Mouse (Mus musculus): ENCODE results near the gene Gm10309.

DNA sequence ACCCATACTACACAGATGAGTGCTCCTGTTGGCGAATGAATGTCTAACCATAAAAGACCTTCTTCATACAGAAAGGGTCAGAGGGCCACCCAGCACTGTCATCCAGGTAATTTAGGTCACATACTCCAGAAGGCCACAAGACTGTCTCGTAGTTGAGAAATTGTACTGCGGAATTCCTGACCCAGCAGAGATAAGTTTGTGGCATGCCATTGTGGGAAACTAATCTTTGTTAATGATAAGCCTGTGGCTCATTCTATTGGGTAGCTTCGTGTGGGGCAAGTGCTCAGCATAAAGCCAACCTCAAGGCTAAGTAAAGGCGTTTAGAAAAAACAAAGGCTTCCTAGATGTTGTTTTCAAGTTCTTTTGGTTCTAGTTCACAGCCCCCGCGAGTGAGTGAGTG, 12.7 kb downstream of the Gm10309 start:
- TF ChIP-seq EP300 (IDR thresholded peaks at IDR 0.05; ENCODE audit: insufficient read depth, low read depth, low read length) (no peak), CTCF (IDR thresholded peaks at IDR 0.05; ENCODE audit: low read depth, low read length) (no peak)

All from ES-Bruce4 (cell line).